Mouse (Mus musculus) limb, embryonic 11.5 days (tissue): ENCODE measurements around the gene Mblac1. TPM values are rescaled to one million over a fixed set of nuclear protein-coding genes. Genes with fewer than 3 reads are reported as not detected.

Source experiments
- ATAC-seq: fragments of 200-750 bp; cut with Nextera tagmentation; 2 replicates; pipeline ENCODE4 v1.8.0; 2017; ENCODE audit warnings: low read depth; ENCODE audit not compliant: insufficient number of reproducible peaks, low FRiP score, low TSS enrichment
- DNase-seq: peaks from one replicate; pipeline ENCODE4 v3.0.0-alpha.2; 2015; ENCODE audit warnings: low spot score
- H3K27ac ChIP-seq: fragments of 300-500 bp; sonication (generic); replicated peaks from 2 replicates; pipeline ENCODE4 v1.5.1; 2014; ENCODE audit warnings: low read depth, mild to moderate bottlenecking, low read length
- H3K27me3 ChIP-seq: fragments of 300-500 bp; sonication (generic); 2 replicates; pipeline ENCODE4 v1.6.1; 2014; ENCODE audit warnings: mild to moderate bottlenecking, low read length, mixed read lengths; ENCODE audit not compliant: control insufficient read depth, insufficient read depth
- H3K36me3 ChIP-seq: fragments of 300-500 bp; sonication (generic); 2 replicates; pipeline ENCODE4 v1.6.1; 2014; ENCODE audit warnings: mild to moderate bottlenecking, low read length, moderate library complexity, mixed read lengths; ENCODE audit not compliant: control insufficient read depth, insufficient read depth
- H3K4me1 ChIP-seq: fragments of 300-500 bp; sonication (generic); 2 replicates; pipeline ENCODE4 v1.6.1; 2014; ENCODE audit warnings: low read length, mixed read lengths; ENCODE audit not compliant: control insufficient read depth, insufficient read depth
- H3K4me2 ChIP-seq: fragments of 300-500 bp; sonication (generic); 2 replicates; pipeline ENCODE4 v1.6.1; 2014; ENCODE audit warnings: low read depth, mild to moderate bottlenecking, moderate library complexity; ENCODE audit not compliant: severe bottlenecking
- H3K4me3 ChIP-seq: fragments of 300-500 bp; sonication (generic); 2 replicates; pipeline ENCODE4 v1.5.1; 2014; ENCODE audit warnings: low read depth, low read length
- H3K9ac ChIP-seq: fragments of 300-500 bp; sonication (generic); 2 replicates; pipeline ENCODE4 v1.6.1; 2014; ENCODE audit warnings: mild to moderate bottlenecking, low read length
- H3K9me3 ChIP-seq: fragments of 300-500 bp; sonication (generic); 2 replicates; pipeline ENCODE4 v1.6.1; 2016; ENCODE audit warnings: low read length; ENCODE audit not compliant: control insufficient read depth
- WGBS: fragments of 180-500 bp; shearing (Covaris S2); extraction: QIAGEN DNeasy Blood & Tissue Kit; methylation state at CpG from one replicate; pipeline ENCODE4 v1.1.7; 2014; 5-methylcytosine and 5-hydroxymethylcytosine counted together
- polyA plus RNA-seq: library from polyadenylated mRNA; unstranded; fragments of >200 nt; fragmentation: Nextera tagmentation; extraction: Ambion mirVana; gene quantifications from 2 replicates; pipeline ENCODE4 v1.2.1, GENCODE M21; 2014

Mblac1 gene
- polyA plus RNA-seq, 1 experiment from 2014 or later = 7.5 TPM

GRCm38 (mm10) chr5:138165594-138165993 is 28.5 kb upstream of the Mblac1 start:
- Histone ChIP-seq H3K4me3 (no peak overlapping the region), H3K4me1 (peaks cover 5% of the 10 kb centered on the region; the same call in 1 of the 2 replicates)

GRCm38 (mm10) chr5:138170936-138171561 is 23.1 kb upstream of the Mblac1 start:
- Histone ChIP-seq H3K4me3 (peak overlapping the region; percentile 51), H3K4me2 (peak overlapping the region; percentile 60), H3K36me3 (peaks cover 36% of the 10 kb centered on the region), H3K9me3 (no peaks in the 10 kb centered on the region), H3K4me1 (no peaks in the 10 kb centered on the region; the same call in 1 of the 2 replicates), H3K27me3 (no peaks in the 10 kb centered on the region), H3K9ac (peak overlapping the region; percentile 64), H3K27ac (peak overlapping the region; percentile 80)
- ATAC-seq (peak; percentile 88), DNase-seq (peak; percentile 97)
- under 1% methylated on average over 47 of the region's 47 CpGs for WGBS

More at GRCm38 (mm10) chr5:138165594-138165993, 28.5 kb upstream of the Mblac1 start:
- WGBS = 79% methylated on average over 8 of the region's 8 CpGs
- Histone ChIP-seq H3K4me2 (no peak overlapping the region), H3K9ac (no peak overlapping the region), H3K27me3 (no peaks in the 10 kb centered on the region), H3K9me3 (no peaks in the 10 kb centered on the region), H3K27ac (no peak overlapping the region), H3K36me3 (peaks cover 52% of the 10 kb centered on the region)
- DNase-seq (no peak), ATAC-seq (no peak)

- no peaks in the 10 kb centered on the region for H3K9me3 ChIP-seq
- H3K27ac ChIP-seq = peak within 1 kb of the TSS; percentile 80
- H3K4me2 ChIP-seq = peak within 1 kb of the TSS; percentile 60
- peak within 1 kb of the TSS; percentile 51 for H3K4me3 ChIP-seq
- peak; percentile 91 for ATAC-seq
- H3K4me1 ChIP-seq = no peaks in the 10 kb centered on the region; the same call in 1 of the 2 replicates
- peak within 1 kb of the TSS; percentile 71 for H3K9ac ChIP-seq
- H3K36me3 ChIP-seq = peaks cover 30% of the 10 kb centered on the region
- no peaks in the 10 kb centered on the region for H3K27me3 ChIP-seq
- peak; percentile 92 for DNase-seq
- WGBS = under 1% methylated on average over 54 of the region's 54 CpGs
Measured at GRCm38 (mm10) chr5:138171695-138172491, 22.2 kb upstream of the Mblac1 start, which contains the start of the genes Ap4m1 and Mcm7. TSS of gene Ap4m1 (plus strand) at chr5:138172002. TSS of gene Mcm7 (minus strand) at chr5:138172422.

GRCm38 (mm10) chr5:138173217-138173616 is 20.9 kb upstream of the Mblac1 start:
- no peak for ATAC-seq
- Histone ChIP-seq H3K27me3 (no peaks in the 10 kb centered on the region), H3K4me2 (peak overlapping the region; percentile 38; the same call in 1 of the 2 replicates), H3K9ac (no peak overlapping the region), H3K27ac (no peak overlapping the region), H3K36me3 (peaks cover 24% of the 10 kb centered on the region), H3K9me3 (no peaks in the 10 kb centered on the region), H3K4me3 (peak overlapping the region; percentile 51; the same call in 1 of the 2 replicates), H3K4me1 (no peaks in the 10 kb centered on the region; the same call in 1 of the 2 replicates)
- 88% methylated on average over 3 of the region's 3 CpGs for WGBS
- DNase-seq = no peak

- H3K4me1 ChIP-seq = peaks cover 6% of the 10 kb centered on the region; the same call in 1 of the 2 replicates
- peak within 1 kb of the TSS; percentile 52 for H3K4me3 ChIP-seq
- H3K4me2 ChIP-seq = peak within 1 kb of the TSS; percentile 76
- H3K9me3 ChIP-seq = no peaks in the 10 kb centered on the region
- peak; percentile 78 for ATAC-seq
- H3K27ac ChIP-seq = 0 out of 2 replicates have a peak within 1 kb of the TSS, but pooled peaks have one; percentile 24
- peak within 1 kb of the TSS; percentile 66 for H3K9ac ChIP-seq
- DNase-seq = peak; percentile 87
- H3K27me3 ChIP-seq = no peaks in the 10 kb centered on the region
- H3K36me3 ChIP-seq = peaks cover 15% of the 10 kb centered on the region
- under 1% methylated on average over 31 of the region's 31 CpGs for WGBS
Measured at GRCm38 (mm10) chr5:138186950-138187638, 7.0 kb upstream of the Mblac1 start, which contains the start of the genes Taf6 and Cnpy4. TSS of gene Taf6 (minus strand) at chr5:138187451. TSS of gene Cnpy4 (plus strand) at chr5:138187485.

GRCm38 (mm10) chr5:138187661-138188306 is 6.3 kb upstream of the Mblac1 start:
- ATAC-seq (peak; percentile 74; the same call in 1 of the 2 replicates), DNase-seq (peak; percentile 72)
- Histone ChIP-seq H3K27ac (0 out of 2 replicates have a peak overlapping the region, but pooled peaks have one; percentile 24), H3K4me3 (peak overlapping the region; percentile 52), H3K36me3 (peaks cover 17% of the 10 kb centered on the region), H3K9me3 (no peaks in the 10 kb centered on the region), H3K27me3 (no peaks in the 10 kb centered on the region), H3K9ac (peak overlapping the region; percentile 63), H3K4me1 (peaks cover 6% of the 10 kb centered on the region; the same call in 1 of the 2 replicates), H3K4me2 (peak overlapping the region; percentile 76)
- under 1% methylated on average over 10 of the region's 10 CpGs for WGBS

GRCm38 (mm10) chr5:138194755-138195345 is 736 bp downstream of the Mblac1 start:
- DNase-seq = peak; percentile 63

More at GRCm38 (mm10) chr5:138194755-138195345, 736 bp downstream of the Mblac1 start:
- H3K4me3 ChIP-seq = peak overlapping the region; percentile 71
- peak overlapping the region; percentile 87 for H3K9ac ChIP-seq
- H3K27me3 ChIP-seq = no peaks in the 10 kb centered on the region
- H3K4me1 ChIP-seq = no peaks in the 10 kb centered on the region
- H3K36me3 ChIP-seq = peaks cover 11% of the 10 kb centered on the region
- H3K27ac ChIP-seq = peak overlapping the region; percentile 65; the same call in 1 of the 2 replicates
- WGBS = 6% methylated on average over 29 of the region's 29 CpGs
- ATAC-seq = peak; percentile 62; the same call in 1 of the 2 replicates
- H3K4me2 ChIP-seq = peak overlapping the region; percentile 100
- H3K9me3 ChIP-seq = no peaks in the 10 kb centered on the region
